ENCODE assay signal across 9 mouse cellular contexts in genomic region chr11:96004793-96005402, GRCm38 (mm10). TPM values are rescaled to one million over a fixed set of nuclear protein-coding genes. Genes with fewer than 3 reads are reported as not detected.
DNase-seq lines count a peak whose midpoint lies in the region; ATAC-seq and TF ChIP-seq lines count a peak whose summit lies in the region.
"Had no signal": no experiment of that assay in that cellular context is flagged by ENCODE, and none has a peak within 500 bp of the region (broad histone marks: within the 10 kb centered on the region; RNA-seq: fewer than 3 reads in every experiment).

No protein-coding gene starts in this region.

- peaks cover 39% of the 10 kb centered on the region for H3K27me3 ChIP-seq in heart, adult 2 months (ENCODE audit: control insufficient read depth, insufficient read depth, low read length)
- H3K27me3 ChIP-seq in ES-Bruce4 (ENCODE audit: control insufficient read depth, insufficient read depth, low read length, poor library complexity, severe bottlenecking) = no peaks in the 10 kb centered on the region
- no peaks in the 10 kb centered on the region for H3K27me3 ChIP-seq in intestine, embryonic 16.5 days (replicated peaks; ENCODE audit: control insufficient read depth, insufficient read depth, low read length)
- no peaks in the 10 kb centered on the region for H3K27me3 ChIP-seq in neural tube, embryonic 13.5 days

- H3K36me3 ChIP-seq in heart, adult 2 months (ENCODE audit: control insufficient read depth, insufficient read depth, low read length) = no peaks in the 10 kb centered on the region
- peaks cover 23% of the 10 kb centered on the region for H3K36me3 ChIP-seq in ES-Bruce4 (ENCODE audit: control insufficient read depth, insufficient read depth, low read length, poor library complexity, severe bottlenecking)
- no peaks in the 10 kb centered on the region for H3K36me3 ChIP-seq in intestine, embryonic 16.5 days (ENCODE audit: control insufficient read depth, insufficient read depth, low read length)
- H3K36me3 ChIP-seq in neural tube, embryonic 13.5 days = no peaks in the 10 kb centered on the region

- TF ChIP-seq EP300 in heart, adult 2 months (IDR thresholded peaks at IDR 0.05; ENCODE audit: insufficient read depth, low read depth, low read length) = no peak
- TF ChIP-seq EP300 in ES-Bruce4 (IDR thresholded peaks at IDR 0.05; ENCODE audit: insufficient read depth, low read depth, low read length) = no peak

- no peak overlapping the region for H3K9ac ChIP-seq in heart, adult 2 months (ENCODE audit: low read depth, low read length)
- H3K9ac ChIP-seq in ES-Bruce4 (ENCODE audit: low read depth, poor library complexity, severe bottlenecking) = peak overlapping the region; percentile 98
- peak overlapping the region; percentile 97 for H3K9ac ChIP-seq in intestine, embryonic 16.5 days (ENCODE audit: low read depth, low read length)
- H3K9ac ChIP-seq in neural tube, embryonic 13.5 days = peak overlapping the region; percentile 89

- H3K9me3 ChIP-seq in ES-Bruce4 (replicated peaks; ENCODE audit: control insufficient read depth, insufficient read depth, low read length, poor library complexity, severe bottlenecking) = no peaks in the 10 kb centered on the region
- H3K9me3 ChIP-seq in intestine, embryonic 16.5 days (ENCODE audit: control insufficient read depth, low read length) = no peaks in the 10 kb centered on the region
- H3K9me3 ChIP-seq in neural tube, embryonic 13.5 days = no peaks in the 10 kb centered on the region

- DNase-seq in heart, adult 2 months = peak in 1 of 2 experiments; percentile 7
- no peak for DNase-seq in heart, adult 8-10 months (ENCODE audit: low spot score)
- no peak for DNase-seq in layer of hippocampus, postnatal 25 days (ENCODE audit: extremely low spot score in 1 of 2, low spot score in 1 of 2)

- H3K79me2 ChIP-seq in heart, adult 2 months (replicated peaks; ENCODE audit: control insufficient read depth, insufficient read depth, low read length) = no peaks in the 10 kb centered on the region

- TF ChIP-seq CTCF in heart, adult 2 months (IDR thresholded peaks at IDR 0.05) = no peak
- no peak for TF ChIP-seq CTCF in ES-Bruce4 (IDR thresholded peaks at IDR 0.05; ENCODE audit: low read depth, low read length)
- TF ChIP-seq CTCF in embryonic fibroblast, embryonic 13.5 days (IDR thresholded peaks at IDR 0.05; ENCODE audit: borderline replicate concordance, insufficient read depth, low read length) = no peak

- ATAC-seq in intestine, embryonic 16.5 days = peak; percentile 53
- ATAC-seq in neural tube, embryonic 13.5 days (ENCODE audit: low read depth) = peak; percentile 16
- ATAC-seq in megakaryocyte-erythroid progenitor cell, adult 5-6 weeks (replicated peaks; ENCODE audit: low FRiP score, low TSS enrichment, poor library complexity, severe bottlenecking) = no peak

- H3K4me2 ChIP-seq in intestine, embryonic 16.5 days (ENCODE audit: low read depth, low read length) = peak overlapping the region; percentile 98
- peak overlapping the region; percentile 83 for H3K4me2 ChIP-seq in neural tube, embryonic 13.5 days

- 1% methylated on average over 54 of the region's 57 CpGs for WGBS in heart, adult 2 months
- WGBS in intestine, embryonic 16.5 days = under 1% methylated on average over 51 of the region's 57 CpGs
- under 1% methylated on average over 54 of the region's 57 CpGs for WGBS in neural tube, embryonic 13.5 days

- H3K27ac ChIP-seq in heart, adult 2 months = no peak overlapping the region
- peak overlapping the region; percentile 98 for H3K27ac ChIP-seq in ES-Bruce4 (ENCODE audit: insufficient read depth, low read length)
- peak overlapping the region; percentile 91 for H3K27ac ChIP-seq in embryonic fibroblast, embryonic 13.5 days (ENCODE audit: insufficient read depth, low read length)
- H3K27ac ChIP-seq in intestine, embryonic 16.5 days (ENCODE audit: low read length) = peak overlapping the region; percentile 93
- peak overlapping the region; percentile 95 for H3K27ac ChIP-seq in neural tube, embryonic 13.5 days (replicated peaks)

- peaks cover 2% of the 10 kb centered on the region; the same call in 1 of the 2 replicates for H3K4me1 ChIP-seq in heart, adult 2 months (ENCODE audit: control insufficient read depth, insufficient read depth, low read length)
- H3K4me1 ChIP-seq in ES-Bruce4 (ENCODE audit: control insufficient read depth, insufficient read depth, low read length) = no peaks in the 10 kb centered on the region
- no peaks in the 10 kb centered on the region; the same call in 1 of the 2 replicates for H3K4me1 ChIP-seq in embryonic fibroblast, embryonic 13.5 days (ENCODE audit: control insufficient read depth, insufficient read depth, low read length)
- H3K4me1 ChIP-seq in intestine, embryonic 16.5 days (ENCODE audit: control insufficient read depth, insufficient read depth, low read length) = peaks cover 28% of the 10 kb centered on the region
- H3K4me1 ChIP-seq in neural tube, embryonic 13.5 days (replicated peaks) = peaks cover 48% of the 10 kb centered on the region

- intact Hi-C loops in heart, adult 2 months (cut with DNase I) = loop anchor here (10.0 kb wide), 2 partner anchors 200 to 280 kb away; partner anchors contain the start of genes Hoxb7 and Hoxb8

- peak overlapping the region; percentile 27; the same call in 1 of the 2 replicates for H3K4me3 ChIP-seq in heart, adult 2 months
- H3K4me3 ChIP-seq in ES-Bruce4 (ENCODE audit: low read depth, low read length) = peak overlapping the region; percentile 100
- H3K4me3 ChIP-seq in embryonic fibroblast, embryonic 13.5 days (ENCODE audit: insufficient read depth, low read length) = peak overlapping the region; percentile 85
- peak overlapping the region; percentile 82 for H3K4me3 ChIP-seq in intestine, embryonic 16.5 days (ENCODE audit: low read length)
- H3K4me3 ChIP-seq in neural tube, embryonic 13.5 days = peak overlapping the region; percentile 82

- TF ChIP-seq POLR2A in heart, adult 2 months (IDR thresholded peaks at IDR 0.05; ENCODE audit: insufficient read depth, low read depth, low read length) = no peak
- no peak for TF ChIP-seq POLR2A in ES-Bruce4 (IDR thresholded peaks at IDR 0.05; ENCODE audit: insufficient read depth, low read length)
- peak; percentile 23; the same call in 1 of the 2 replicates for TF ChIP-seq POLR2A in embryonic fibroblast, embryonic 13.5 days (IDR thresholded peaks at IDR 0.05; ENCODE audit: low read depth, low read length)

RNA-seq across cellular contexts. Expression of gene Igf2bp1, which starts 0.8 kb away (rescaled TPM):
- under 1 TPM; 0.05 to 0.23 TPM for total RNA-seq in heart, adult 2 months (2021)
- 0.31 TPM in 1 of 2 replicates, not detected in the other for polyA plus RNA-seq in heart, adult 2 months (2012; rRNA removed)
- under 1 TPM in 2 of 4 experiments, not detected in 2; 0.03 TPM for total RNA-seq in heart, adult 8-10 months (2022)
- polyA plus RNA-seq in ES-Bruce4 (2011; ENCODE audit: insufficient read depth, insufficient read length, low read depth, missing spikeins) = 379 and 392 TPM in 2 replicates
- polyA plus RNA-seq in embryonic fibroblast, embryonic 13.5 days (2011; ENCODE audit: insufficient read length, low read depth, missing spikeins) = 37.9 and 39.8 TPM in 2 replicates
- 38.5 and 41.0 TPM in 2 replicates for polyA plus RNA-seq in intestine, embryonic 16.5 days (2015; fragmentation: Nextera tagmentation; extraction: Ambion mirVana)
- 16.7 and 21.2 TPM in 2 replicates for polyA plus RNA-seq in neural tube, embryonic 13.5 days (2015; fragmentation: Nextera tagmentation; extraction: Ambion mirVana)
- 0.02 TPM in 1 of 2 replicates, not detected in the other for total RNA-seq in megakaryocyte-erythroid progenitor cell, adult 5-6 weeks (2014; fragmentation: Nextera tagmentation)
- not detected in 2 replicates for total RNA-seq in megakaryocyte-erythroid progenitor cell, adult 5-6 weeks (2017)
- total RNA-seq in layer of hippocampus, postnatal 25 days (2021) = under 1 TPM in 1 of 2 experiments, not detected in 1; 0.12 TPM

RNA-seq across cellular contexts. Expression of gene Gip, which starts 19.4 kb away (rescaled TPM):
- total RNA-seq in heart, adult 2 months (2021) = not detected
- polyA plus RNA-seq in heart, adult 2 months (2012; rRNA removed) = not detected in 2 replicates
- not detected for total RNA-seq in heart, adult 8-10 months (2022)
- not detected in 2 replicates for polyA plus RNA-seq in ES-Bruce4 (2011; ENCODE audit: insufficient read depth, insufficient read length, low read depth, missing spikeins)
- polyA plus RNA-seq in embryonic fibroblast, embryonic 13.5 days (2011; ENCODE audit: insufficient read length, low read depth, missing spikeins) = not detected in 2 replicates
- polyA plus RNA-seq in intestine, embryonic 16.5 days (2015; fragmentation: Nextera tagmentation; extraction: Ambion mirVana) = 19.9 and 21.5 TPM in 2 replicates
- not detected in 2 replicates for polyA plus RNA-seq in neural tube, embryonic 13.5 days (2015; fragmentation: Nextera tagmentation; extraction: Ambion mirVana)
- not detected in 2 replicates for total RNA-seq in megakaryocyte-erythroid progenitor cell, adult 5-6 weeks (2014; fragmentation: Nextera tagmentation)
- not detected in 2 replicates for total RNA-seq in megakaryocyte-erythroid progenitor cell, adult 5-6 weeks (2017)
- total RNA-seq in layer of hippocampus, postnatal 25 days (2021) = not detected
- total RNA-seq: left cerebral cortex, postnatal 10 days had no signal

RNA-seq across cellular contexts. Expression of gene Snf8, which starts 29.8 kb away (rescaled TPM):
- total RNA-seq in heart, adult 2 months (2021) = 10 to 100 TPM; 44.9 to 49.1 TPM
- 18.8 and 23.0 TPM in 2 replicates for polyA plus RNA-seq in heart, adult 2 months (2012; rRNA removed)
- 10 to 100 TPM; 41.5 to 49.4 (median 46.7) TPM for total RNA-seq in heart, adult 8-10 months (2022)
- 56.1 and 62.1 TPM in 2 replicates for polyA plus RNA-seq in ES-Bruce4 (2011; ENCODE audit: insufficient read depth, insufficient read length, low read depth, missing spikeins)
- polyA plus RNA-seq in embryonic fibroblast, embryonic 13.5 days (2011; ENCODE audit: insufficient read length, low read depth, missing spikeins) = 68.4 and 71.9 TPM in 2 replicates
- polyA plus RNA-seq in intestine, embryonic 16.5 days (2015; fragmentation: Nextera tagmentation; extraction: Ambion mirVana) = 94.3 and 97.8 TPM in 2 replicates
- 129 TPM in 2 replicates for polyA plus RNA-seq in neural tube, embryonic 13.5 days (2015; fragmentation: Nextera tagmentation; extraction: Ambion mirVana)
- total RNA-seq in megakaryocyte-erythroid progenitor cell, adult 5-6 weeks (2014; fragmentation: Nextera tagmentation) = 94.1 and 96.1 TPM in 2 replicates
- 37.3 and 54.3 TPM in 2 replicates for total RNA-seq in megakaryocyte-erythroid progenitor cell, adult 5-6 weeks (2017)
- 100 to 1,000 TPM in 1 of 2 experiments, 10 to 100 TPM in 1; 99.8 to 103 TPM for total RNA-seq in layer of hippocampus, postnatal 25 days (2021)

Comparison
In these comparisons a context has a peak if more than half of its experiments do, and no peak if none do; other contexts are left out.
1. H3K4me3 ChIP-seq: peak in every context shown above with its lines; median percentile 100 in ES-Bruce4; 85 in embryonic fibroblast, embryonic 13.5 days; 82 in intestine, embryonic 16.5 days; 82 in neural tube, embryonic 13.5 days; 27 in heart, adult 2 months.
2. RNA of gene Igf2bp1, which starts 0.8 kb away (polyA plus RNA-seq): 379 to 392 TPM in ES-Bruce4, 38.5 to 41.0 TPM in intestine, embryonic 16.5 days, 37.9 to 39.8 TPM in embryonic fibroblast, embryonic 13.5 days and 16.7 to 21.2 TPM in neural tube, embryonic 13.5 days; 0.31 TPM in heart, adult 2 months; every median in the first group is over 10 times any median in the second.
3. RNA of gene Gip, which starts 19.4 kb away (polyA plus RNA-seq): 19.9 to 21.5 TPM in intestine, embryonic 16.5 days; not detected in ES-Bruce4, not detected in heart, adult 2 months, not detected in embryonic fibroblast, embryonic 13.5 days and not detected in neural tube, embryonic 13.5 days; every median in the first group is over 10 times any median in the second.